Mouse (Mus musculus) embryonic facial prominence, embryonic 15.5 days (tissue): ENCODE data around the gene Cish. TPM values are rescaled to one million over a fixed set of nuclear protein-coding genes. Genes with fewer than 3 reads are reported as not detected.
A peak's percentile ranks its signal among the peaks of the same experiment; 100 is the strongest.

ENCODE experiments used
- ATAC-seq: fragments of 200-750 bp; cut with Nextera tagmentation; 2 replicates; pipeline ENCODE4 v1.8.0; 2017; ENCODE audit warnings: low read depth, moderate TSS enrichment; ENCODE audit not compliant: insufficient number of reproducible peaks, low FRiP score, low TSS enrichment
- H3K27ac ChIP-seq: fragments of 300-500 bp; sonication (generic); replicated peaks from 2 replicates; pipeline ENCODE4 v1.5.1; 2015; ENCODE audit warnings: mild to moderate bottlenecking, inconsistent platforms
- H3K27me3 ChIP-seq: fragments of 300-500 bp; sonication (generic); 2 replicates; pipeline ENCODE4 v1.6.1; 2015; ENCODE audit warnings: inconsistent platforms
- H3K36me3 ChIP-seq: fragments of 300-500 bp; sonication (generic); 2 replicates; pipeline ENCODE4 v1.6.1; 2015; ENCODE audit warnings: mild to moderate bottlenecking, inconsistent platforms
- H3K4me1 ChIP-seq: fragments of 300-500 bp; sonication (generic); 2 replicates; pipeline ENCODE4 v1.6.1; 2015; ENCODE audit warnings: inconsistent platforms
- H3K4me2 ChIP-seq: fragments of 300-500 bp; sonication (generic); replicated peaks from 2 replicates; pipeline ENCODE4 v1.6.1; 2015; ENCODE audit warnings: mild to moderate bottlenecking, inconsistent platforms
- H3K4me3 ChIP-seq: fragments of 300-500 bp; sonication (generic); replicated peaks from 2 replicates; pipeline ENCODE4 v1.5.1; 2015; ENCODE audit warnings: mild to moderate bottlenecking, inconsistent platforms
- H3K9ac ChIP-seq: fragments of 300-500 bp; sonication (generic); 2 replicates; pipeline ENCODE4 v1.6.1; 2015; ENCODE audit warnings: inconsistent platforms
- H3K9me3 ChIP-seq: fragments of 300-500 bp; sonication (generic); replicated peaks from 2 replicates; pipeline ENCODE4 v1.6.1; 2016; ENCODE audit warnings: inconsistent platforms
- WGBS: fragments of 180-500 bp; shearing (Covaris S2); methylation state at CpG from one replicate; pipeline ENCODE4 v1.1.7; 2015; 5-methylcytosine and 5-hydroxymethylcytosine counted together
- polyA plus RNA-seq: library from polyadenylated mRNA; unstranded; fragments of >200 nt; fragmentation: Nextera tagmentation; extraction: Ambion mirVana; gene quantifications from 2 replicates; pipeline ENCODE4 v1.2.1, GENCODE M21; 2015

Cish gene
- polyA plus RNA-seq, 1 experiment from 2014 or later = 18.9 TPM

- Histone ChIP-seq H3K27ac (no peak overlapping the region), H3K36me3 (no peaks in the 10 kb centered on the region), H3K4me2 (no peak overlapping the region), H3K4me3 (no peak overlapping the region), H3K27me3 (no peaks in the 10 kb centered on the region), H3K9ac (no peak overlapping the region), H3K9me3 (no peaks in the 10 kb centered on the region), H3K4me1 (peaks cover 24% of the 10 kb centered on the region)
- no peak for ATAC-seq
- WGBS = 81% methylated on average over 7 of the region's 7 CpGs
Measured at GRCm38 (mm10) chr9:107277603-107278002, 18.2 kb upstream of the Cish start.

GRCm38 (mm10) chr9:107278126-107278525, 17.7 kb upstream of the Cish start:
- WGBS = 56% methylated on average over 4 of the region's 4 CpGs
- no peak overlapping the region for H3K9ac ChIP-seq
- H3K27ac ChIP-seq = no peak overlapping the region
- H3K27me3 ChIP-seq = no peaks in the 10 kb centered on the region
- no peak overlapping the region for H3K4me3 ChIP-seq
- H3K9me3 ChIP-seq = no peaks in the 10 kb centered on the region
- peaks cover 24% of the 10 kb centered on the region for H3K4me1 ChIP-seq
- H3K4me2 ChIP-seq = no peak overlapping the region
- ATAC-seq = no peak
- H3K36me3 ChIP-seq = no peaks in the 10 kb centered on the region

- WGBS = 42% methylated on average over 8 of the region's 8 CpGs
Measured at GRCm38 (mm10) chr9:107278527-107279377, 17.1 kb upstream of the Cish start.

GRCm38 (mm10) chr9:107279378-107280321, 16.2 kb upstream of the Cish start:
- Histone ChIP-seq H3K9ac (no peak overlapping the region), H3K9me3 (no peaks in the 10 kb centered on the region)
- 16% methylated on average over 16 of the region's 16 CpGs for WGBS

More at GRCm38 (mm10) chr9:107278527-107279377, 17.1 kb upstream of the Cish start:
- Histone ChIP-seq H3K4me3 (no peak overlapping the region), H3K4me1 (peaks cover 24% of the 10 kb centered on the region), H3K9ac (no peak overlapping the region), H3K36me3 (no peaks in the 10 kb centered on the region), H3K27me3 (no peaks in the 10 kb centered on the region), H3K9me3 (no peaks in the 10 kb centered on the region), H3K4me2 (no peak overlapping the region; the same call in 1 of the 2 replicates), H3K27ac (peak overlapping the region; percentile 82)
- 0 out of 2 replicates have a peak, but pooled peaks have one; percentile 13 for ATAC-seq

GRCm38 (mm10) chr9:107280322-107281027, 15.4 kb upstream of the Cish start:
- ATAC-seq = no peak
- Histone ChIP-seq H3K9me3 (no peaks in the 10 kb centered on the region), H3K4me1 (peaks cover 24% of the 10 kb centered on the region), H3K4me3 (no peak overlapping the region), H3K36me3 (no peaks in the 10 kb centered on the region), H3K27ac (peak overlapping the region; percentile 82), H3K27me3 (no peaks in the 10 kb centered on the region), H3K4me2 (peak overlapping the region; percentile 42), H3K9ac (no peak overlapping the region)
- WGBS = 52% methylated on average over 13 of the region's 13 CpGs

More at GRCm38 (mm10) chr9:107279378-107280321, 16.2 kb upstream of the Cish start:
- H3K36me3 ChIP-seq = no peaks in the 10 kb centered on the region
- H3K27ac ChIP-seq = peak overlapping the region; percentile 82
- peak overlapping the region; percentile 42 for H3K4me2 ChIP-seq
- H3K4me1 ChIP-seq = peaks cover 24% of the 10 kb centered on the region
- peak; percentile 53 for ATAC-seq
- H3K4me3 ChIP-seq = no peak overlapping the region
- H3K27me3 ChIP-seq = no peaks in the 10 kb centered on the region

GRCm38 (mm10) chr9:107281241-107281987, 14.4 kb upstream of the Cish start:
- Histone ChIP-seq H3K9ac (no peak overlapping the region), H3K27ac (no peak overlapping the region), H3K4me2 (no peak overlapping the region), H3K27me3 (no peaks in the 10 kb centered on the region), H3K9me3 (no peaks in the 10 kb centered on the region), H3K4me1 (peaks cover 27% of the 10 kb centered on the region), H3K4me3 (no peak overlapping the region), H3K36me3 (no peaks in the 10 kb centered on the region)
- WGBS = 83% methylated on average over 5 of the region's 5 CpGs
- no peak for ATAC-seq

GRCm38 (mm10) chr9:107282951-107283350, 12.9 kb upstream of the Cish start:
- H3K4me2 ChIP-seq = no peak overlapping the region
- 73% methylated on average over 9 of the region's 9 CpGs for WGBS
- H3K9ac ChIP-seq = no peak overlapping the region
- no peak overlapping the region for H3K27ac ChIP-seq
- no peak for ATAC-seq
- H3K4me3 ChIP-seq = no peak overlapping the region
- no peaks in the 10 kb centered on the region for H3K36me3 ChIP-seq
- no peaks in the 10 kb centered on the region for H3K27me3 ChIP-seq
- peaks cover 28% of the 10 kb centered on the region for H3K4me1 ChIP-seq
- H3K9me3 ChIP-seq = no peaks in the 10 kb centered on the region

- ATAC-seq = no peak
- no peak overlapping the region for H3K4me2 ChIP-seq
- H3K27me3 ChIP-seq = no peaks in the 10 kb centered on the region
- no peak overlapping the region for H3K9ac ChIP-seq
- H3K9me3 ChIP-seq = no peaks in the 10 kb centered on the region
- H3K36me3 ChIP-seq = no peaks in the 10 kb centered on the region
- no peak overlapping the region for H3K27ac ChIP-seq
- no peak overlapping the region for H3K4me3 ChIP-seq
- WGBS = 29% methylated on average over 3 of the region's 3 CpGs
- H3K4me1 ChIP-seq = peaks cover 22% of the 10 kb centered on the region
Measured at GRCm38 (mm10) chr9:107285009-107285408, 10.8 kb upstream of the Cish start.

GRCm38 (mm10) chr9:107287294-107287693, 8.5 kb upstream of the Cish start:
- H3K9ac ChIP-seq = no peak overlapping the region

GRCm38 (mm10) chr9:107288105-107288650, 7.6 kb upstream of the Cish start:
- Histone ChIP-seq H3K4me3 (peak overlapping the region; percentile 53), H3K4me1 (peaks cover 18% of the 10 kb centered on the region; the same call in 1 of the 2 replicates), H3K36me3 (no peaks in the 10 kb centered on the region), H3K27ac (no peak overlapping the region), H3K27me3 (0 out of 2 replicates have a peak, but pooled peaks cover 7% of the 10 kb centered on the region), H3K9me3 (no peaks in the 10 kb centered on the region), H3K9ac (no peak overlapping the region), H3K4me2 (peak overlapping the region; percentile 94)
- 85% methylated on average over 14 of the region's 14 CpGs for WGBS
- ATAC-seq = no peak

More at GRCm38 (mm10) chr9:107287294-107287693, 8.5 kb upstream of the Cish start:
- no peak overlapping the region for H3K27ac ChIP-seq
- no peaks in the 10 kb centered on the region for H3K36me3 ChIP-seq
- ATAC-seq = no peak
- no peak overlapping the region for H3K4me3 ChIP-seq
- H3K27me3 ChIP-seq = 0 out of 2 replicates have a peak, but pooled peaks cover 4% of the 10 kb centered on the region
- peaks cover 18% of the 10 kb centered on the region; the same call in 1 of the 2 replicates for H3K4me1 ChIP-seq
- WGBS = 65% methylated on average over 2 of the region's 2 CpGs
- no peaks in the 10 kb centered on the region for H3K9me3 ChIP-seq
- no peak overlapping the region for H3K4me2 ChIP-seq
